Mouse (Mus musculus) lung, postnatal 0 days (tissue): ENCODE measurements around the gene Jade1.

Experiments
- CTCF ChIP-seq: IDR thresholded peaks from 2 replicates; pipeline ENCODE4 v1.5.1; 2016; ENCODE audit warnings: antibody characterized with exemption, mild to moderate bottlenecking
- EP300 ChIP-seq: IDR thresholded peaks from 2 replicates; pipeline ENCODE4 v1.6.1; 2016; ENCODE audit warnings: antibody characterized with exemption, mild to moderate bottlenecking, control low read depth

DNA sequence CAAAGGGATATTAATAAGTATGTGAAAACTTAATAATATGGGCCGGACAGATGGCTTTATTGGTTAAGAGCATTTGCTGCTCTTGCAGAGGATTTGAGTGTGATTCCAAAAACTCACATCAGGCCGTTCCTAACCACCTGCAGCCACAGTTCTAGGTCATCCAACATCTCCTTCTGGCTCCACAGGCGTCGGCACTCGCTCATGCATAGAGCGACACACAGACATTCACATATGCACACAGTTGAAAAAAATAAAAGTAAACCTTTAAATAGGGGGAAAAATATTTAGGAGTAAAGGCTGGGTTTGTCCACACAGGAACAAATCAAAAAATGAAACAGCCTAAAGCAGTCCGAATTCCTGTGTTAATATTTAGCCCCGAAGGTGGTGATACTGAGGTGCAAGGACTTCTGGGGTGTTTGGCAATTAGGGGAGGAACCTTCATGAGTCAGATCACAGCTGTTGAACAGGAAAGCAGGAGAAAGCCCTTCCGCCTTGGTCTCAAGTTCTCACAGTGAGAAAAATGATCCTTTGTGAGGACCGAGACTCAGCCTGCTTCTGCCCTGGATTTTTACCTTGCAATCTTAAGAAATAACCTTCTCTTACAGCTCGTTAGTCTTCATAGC is 40.7 kb upstream of the Jade1 start:
- no peak for TF ChIP-seq EP300
- no peak for TF ChIP-seq CTCF
